Mouse (Mus musculus): ENCODE results near the gene Arhgap25.
"Not testable (repeated sequence)": the region's sequence is repeated elsewhere in the genome, so short reads cannot be mapped to it uniquely, and the experiment has no call there.

The Arhgap25 gene

DNA sequence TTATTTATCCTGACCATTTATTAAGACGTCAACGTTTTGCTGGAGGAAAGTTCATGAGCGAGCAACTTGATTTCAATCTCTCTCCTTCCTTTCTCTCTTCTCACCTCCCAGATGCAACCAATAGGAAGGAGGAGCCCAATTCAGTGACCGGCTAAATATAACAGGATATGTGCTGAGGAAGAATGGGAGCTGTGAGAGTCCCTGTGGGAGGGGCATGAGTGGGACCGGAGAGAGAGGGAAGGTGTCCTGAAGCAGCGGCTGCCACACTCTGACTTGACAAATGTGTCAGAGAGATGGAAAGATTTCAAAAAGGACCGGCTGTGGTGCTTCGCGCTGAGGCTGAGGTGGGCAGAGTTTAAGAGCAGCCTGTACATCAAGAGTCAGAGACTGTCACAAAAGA is 2.6 kb upstream of the Arhgap25 start:
- no peak for DNase-seq (ENCODE audit: low read depth)

DNA sequence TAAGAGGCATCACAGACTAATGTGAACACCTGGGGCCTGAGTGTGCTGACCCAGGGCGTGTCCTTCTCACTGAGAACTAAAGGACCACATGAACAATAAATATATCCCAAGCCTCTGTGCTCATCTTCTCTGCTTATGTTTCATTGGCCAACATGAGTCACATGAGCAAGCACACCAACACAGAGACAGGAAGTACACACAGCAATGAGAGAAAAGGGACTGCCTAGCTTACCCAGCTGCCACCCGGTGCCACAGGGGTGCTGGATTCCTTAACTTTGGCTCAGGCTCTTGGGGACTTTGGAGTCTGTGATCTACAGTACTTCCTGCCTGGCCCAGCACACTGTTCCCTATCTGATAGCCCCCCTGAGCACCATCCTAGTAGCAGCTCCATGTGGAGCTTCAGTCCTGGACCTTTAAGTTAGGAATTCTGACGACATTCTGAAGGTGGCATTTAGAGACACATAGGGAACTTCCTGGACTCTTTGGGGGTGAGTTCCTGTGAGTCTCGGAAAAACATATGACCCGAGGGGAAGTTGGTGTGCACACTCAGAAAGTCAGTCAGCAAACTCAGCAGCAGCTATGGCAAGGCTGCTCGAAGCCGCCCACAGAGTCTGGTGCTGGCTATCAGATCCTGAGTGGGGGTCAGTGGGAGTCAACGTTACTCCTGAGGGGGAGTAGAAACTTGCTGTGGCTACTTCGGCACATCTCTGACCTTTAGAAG is 2.0 kb upstream of the Arhgap25 start:
- DNase-seq (ENCODE audit: low read depth), result peak; percentile 60

DNA sequence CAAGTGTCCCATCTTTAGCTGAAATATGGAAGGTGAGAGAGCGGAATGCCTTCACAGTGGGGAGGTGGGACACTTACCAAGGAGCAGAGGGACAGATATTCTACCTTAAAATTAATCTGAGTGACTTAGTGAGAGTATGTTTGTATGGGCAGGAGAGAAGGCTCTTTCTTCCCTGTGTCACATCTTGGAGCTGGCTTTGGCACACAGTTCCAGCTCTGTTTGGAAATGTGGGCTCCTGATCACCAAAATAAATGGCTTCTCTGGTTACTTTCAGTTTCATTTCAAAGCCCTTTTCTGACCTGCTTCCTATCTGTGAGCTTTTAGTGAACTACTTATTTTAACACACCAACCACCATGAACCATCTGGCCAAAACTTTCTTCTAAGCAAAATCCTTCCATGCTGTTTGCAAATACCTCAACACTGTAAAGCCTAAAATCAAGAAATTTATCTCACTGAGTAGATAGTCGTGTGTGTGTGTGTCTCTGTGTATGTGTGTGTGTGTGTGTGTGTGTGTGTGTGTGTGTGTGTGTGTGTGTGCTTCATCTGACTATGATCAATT is 1.5 kb downstream of the Arhgap25 start:
- DNase-seq (ENCODE audit: low read depth), result peak; percentile 37

DNA sequence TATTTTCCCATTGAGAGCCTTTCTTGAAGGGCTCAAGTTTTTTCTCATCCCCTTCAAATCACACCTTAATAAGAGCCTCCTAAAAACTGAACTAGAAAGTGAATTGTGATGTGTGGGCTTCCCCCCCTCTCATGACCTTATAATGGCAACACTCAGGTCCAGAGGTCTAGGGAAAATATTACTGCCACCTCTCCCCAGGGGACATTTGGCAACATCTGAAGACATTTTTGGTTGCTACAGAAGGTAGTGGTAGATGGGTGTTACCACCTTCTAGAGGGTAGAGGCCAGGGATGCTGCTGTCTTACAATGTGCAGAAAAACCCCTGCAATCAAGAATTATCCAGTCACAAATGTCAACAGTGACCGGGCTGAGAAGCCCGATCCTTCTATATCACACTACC is 2.7 kb downstream of the Arhgap25 start:
- no peak for DNase-seq (ENCODE audit: low read depth)

DNA sequence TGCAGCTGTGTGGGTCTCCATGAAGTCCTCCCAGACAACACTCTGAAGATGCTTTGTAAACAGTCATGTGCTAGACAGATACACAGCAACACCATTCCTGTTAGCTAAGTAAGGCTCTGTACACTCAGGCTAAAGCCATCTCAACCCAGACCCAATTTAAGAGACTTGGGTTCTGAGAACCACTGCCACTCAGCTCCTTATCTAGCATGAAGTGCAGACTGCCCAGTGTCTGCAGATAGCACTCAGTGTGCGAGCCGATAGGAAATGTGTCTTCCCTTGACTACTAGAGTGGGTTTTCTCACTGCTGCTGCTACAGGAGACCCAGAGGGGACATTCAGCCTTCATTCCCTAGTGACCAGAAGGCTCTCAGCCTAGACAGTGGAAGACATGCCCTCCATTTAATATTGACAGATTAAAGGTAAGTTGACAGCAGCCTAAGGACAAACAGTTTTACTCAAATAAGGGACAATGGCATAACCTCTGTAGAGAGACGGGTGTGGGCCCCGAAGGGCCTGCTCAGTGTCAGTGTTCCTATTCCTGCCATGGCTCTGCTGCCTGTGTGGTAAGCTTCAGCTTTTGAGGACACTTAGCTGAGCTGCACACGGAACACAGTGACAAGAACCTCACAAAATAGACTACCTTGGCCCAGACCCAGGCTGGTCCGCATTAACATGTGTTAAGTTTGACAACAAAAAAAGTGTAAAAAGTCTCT is 5.1 kb downstream of the Arhgap25 start:
- DNase-seq (ENCODE audit: low read depth), result no peak

DNA sequence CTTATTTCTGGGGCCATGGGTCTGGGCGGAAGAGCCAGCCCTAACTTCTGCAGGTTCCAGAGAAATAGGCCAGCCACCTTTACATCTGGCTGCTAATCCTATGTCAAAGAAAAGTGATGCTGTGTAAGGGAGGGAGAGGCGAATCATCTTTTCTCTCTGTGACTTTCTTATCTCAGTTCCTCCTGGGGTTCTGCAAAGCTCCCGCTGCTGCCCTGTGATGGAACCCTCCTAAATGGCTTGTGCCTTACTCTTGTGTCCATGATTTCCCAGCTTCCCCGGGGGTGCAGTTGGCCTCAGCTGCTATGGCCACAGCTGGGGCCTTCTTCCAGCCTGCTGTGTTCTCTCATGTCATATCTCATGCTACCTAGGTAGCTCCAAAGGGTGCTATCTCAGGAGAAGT is 5.7 kb downstream of the Arhgap25 start:
- no peak for DNase-seq (ENCODE audit: low read depth)

DNA sequence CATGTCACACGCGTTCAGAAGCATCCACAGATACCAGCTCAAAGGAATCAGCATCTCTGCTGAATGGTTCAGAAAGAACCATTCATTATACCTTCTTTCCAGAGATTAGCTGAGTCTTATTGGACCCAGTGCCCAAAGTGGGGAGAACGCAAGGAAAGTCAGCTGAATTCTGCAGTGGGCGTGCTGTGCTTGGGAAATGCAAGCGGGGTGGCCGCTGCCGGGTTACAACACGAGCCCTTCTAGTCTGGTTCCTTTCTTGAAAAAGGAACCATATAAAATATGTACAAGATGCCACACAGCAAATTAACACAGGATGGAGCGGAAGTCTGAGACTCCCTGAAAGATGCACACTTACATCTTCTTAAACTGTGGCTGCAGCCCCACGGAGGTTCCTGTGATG is 7.9 kb downstream of the Arhgap25 start:
- no peak for DNase-seq (ENCODE audit: low read depth)

DNA sequence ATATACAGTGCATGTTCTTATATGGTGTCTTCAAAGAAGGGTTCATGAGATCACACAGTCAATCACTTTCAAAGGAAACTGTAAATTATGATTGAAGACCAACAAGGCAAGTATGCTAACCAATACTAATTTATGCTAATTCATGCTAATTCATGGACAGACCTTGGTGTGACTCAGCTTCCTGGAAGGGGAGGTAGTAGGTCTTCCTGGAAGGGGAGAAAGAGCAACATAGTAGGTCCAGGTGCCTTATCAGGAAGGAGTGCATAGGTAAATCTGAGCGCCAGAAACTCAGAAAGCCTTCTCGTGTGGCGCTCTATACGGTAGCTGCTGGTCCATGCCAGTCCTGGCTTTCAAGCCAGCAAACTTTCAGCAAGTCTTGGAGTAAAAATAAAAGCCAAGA is 8.8 kb downstream of the Arhgap25 start:
- DNase-seq (ENCODE audit: low read depth), result no peak

DNA sequence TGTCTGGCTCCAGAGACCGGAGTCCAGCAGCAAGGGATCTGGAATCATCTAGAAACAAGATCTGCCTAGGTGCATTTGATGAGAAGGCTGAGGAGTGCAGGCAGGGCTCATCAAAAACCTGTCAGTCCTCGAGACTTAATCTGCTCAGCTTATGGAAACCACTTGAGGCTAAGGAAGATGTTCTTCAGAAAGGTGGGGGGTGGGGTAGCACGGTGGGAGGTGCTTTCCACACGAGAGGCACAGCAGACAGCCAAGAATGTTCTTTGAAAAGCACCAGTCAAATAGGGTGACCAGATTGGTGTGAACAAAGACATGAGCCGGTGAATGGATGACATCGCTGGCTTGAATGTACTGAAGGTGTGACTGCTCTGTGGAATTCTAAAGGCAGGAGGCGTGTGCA is 9.3 kb downstream of the Arhgap25 start:
- no peak for DNase-seq (ENCODE audit: low read depth)

DNA sequence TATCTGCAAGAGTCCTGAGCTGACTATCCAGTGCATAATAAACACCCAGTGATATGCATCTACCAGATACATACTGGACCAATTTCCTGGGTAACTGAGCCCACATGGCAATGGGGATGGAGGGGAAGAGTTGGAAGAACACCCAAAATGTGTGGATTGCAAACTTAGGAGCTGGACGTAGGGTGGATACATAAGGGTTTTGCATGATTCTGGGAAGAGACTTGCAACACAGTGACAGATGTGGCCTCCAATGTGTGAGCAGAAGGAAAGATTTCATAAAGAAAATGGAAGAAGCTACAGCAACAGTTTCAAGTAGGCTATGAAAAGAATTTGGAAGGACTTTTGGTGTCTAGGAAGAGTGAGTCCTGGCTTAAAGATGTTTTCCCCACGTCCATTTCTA is 10.0 kb downstream of the Arhgap25 start:
- no peak for DNase-seq (ENCODE audit: low read depth)

DNA sequence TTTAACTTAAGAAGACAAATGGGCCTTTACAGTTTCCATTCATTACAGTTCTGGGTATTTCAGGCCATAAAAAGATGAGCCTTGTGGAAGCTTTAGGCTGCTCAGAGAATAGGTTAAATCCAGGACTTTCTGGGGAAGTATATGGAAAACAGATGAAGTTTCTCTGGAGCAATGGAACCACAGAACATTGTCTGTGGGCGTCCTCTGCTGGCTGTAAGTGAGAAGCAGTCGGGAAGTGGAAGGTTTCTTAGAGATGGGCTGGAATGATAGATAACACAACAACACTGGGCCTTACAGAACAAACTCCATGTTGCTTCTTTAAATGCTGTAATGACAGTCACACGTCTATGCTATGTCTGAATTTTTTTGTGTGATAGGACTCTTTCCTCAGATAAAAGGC is 10.8 kb downstream of the Arhgap25 start:
- DNase-seq (ENCODE audit: low read depth), result peak; percentile 53

DNA sequence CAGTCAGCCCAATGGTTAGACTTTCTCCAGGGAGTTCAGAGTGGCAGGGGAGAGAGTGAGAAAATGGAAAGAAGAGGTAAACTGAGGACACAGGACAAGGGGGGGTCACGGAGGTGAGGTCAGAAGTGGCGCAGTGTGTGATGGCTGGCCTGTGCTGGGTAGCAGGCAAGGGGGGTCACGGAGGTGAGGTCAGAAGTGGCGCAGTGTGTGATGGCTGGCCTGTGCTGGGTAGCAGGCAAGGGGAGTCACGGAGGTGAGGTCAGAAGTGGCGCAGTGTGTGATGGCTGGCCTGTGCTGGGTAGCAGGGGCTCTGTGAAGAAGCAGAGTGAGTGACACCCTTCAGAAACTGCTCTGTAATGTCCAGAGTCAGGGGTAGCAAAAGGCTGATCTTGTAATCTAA is 11.4 kb downstream of the Arhgap25 start:
- DNase-seq (ENCODE audit: low read depth), result not testable (repeated sequence)

DNA sequence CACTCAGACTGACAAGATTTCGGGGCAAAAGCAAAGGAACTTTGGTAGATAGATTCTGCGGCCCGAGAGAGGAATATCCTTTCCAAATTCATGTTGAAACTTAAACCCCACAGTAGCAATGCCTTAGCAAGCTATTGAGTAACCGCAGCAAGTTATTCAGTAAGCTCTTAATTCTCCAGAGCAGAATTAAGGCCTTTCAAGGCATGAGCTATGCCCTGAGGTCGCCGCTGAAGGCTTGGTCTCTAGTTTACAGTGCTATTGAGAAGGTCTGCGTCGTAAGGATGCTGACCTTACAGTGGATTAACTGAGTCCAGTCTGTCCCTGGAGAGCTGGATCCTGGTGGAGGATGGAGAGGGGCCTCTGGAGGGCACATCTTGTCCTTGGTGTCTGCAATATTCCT is 12.5 kb downstream of the Arhgap25 start:
- DNase-seq (ENCODE audit: low read depth), result no peak

DNA sequence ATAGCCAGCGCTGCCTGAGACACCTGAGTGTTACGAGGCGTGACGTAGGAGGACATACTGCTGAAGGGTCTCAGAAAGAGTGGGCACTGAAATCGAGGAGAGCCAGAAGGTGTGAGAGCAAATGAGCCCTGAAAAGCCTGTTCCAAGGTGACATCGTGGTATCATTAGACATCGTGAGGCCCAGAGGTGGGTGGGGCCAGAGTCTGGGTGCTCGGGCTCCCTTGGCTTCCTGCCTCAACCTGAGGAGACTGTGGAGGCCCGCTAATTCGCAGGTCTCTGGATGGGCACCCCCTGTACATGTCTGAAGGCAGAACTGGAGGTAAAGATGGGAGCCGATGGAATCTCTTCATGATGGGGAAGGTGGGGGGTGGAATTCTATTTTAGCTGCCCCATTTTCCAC is 13.2 kb downstream of the Arhgap25 start:
- DNase-seq (ENCODE audit: low read depth), result no peak

DNA sequence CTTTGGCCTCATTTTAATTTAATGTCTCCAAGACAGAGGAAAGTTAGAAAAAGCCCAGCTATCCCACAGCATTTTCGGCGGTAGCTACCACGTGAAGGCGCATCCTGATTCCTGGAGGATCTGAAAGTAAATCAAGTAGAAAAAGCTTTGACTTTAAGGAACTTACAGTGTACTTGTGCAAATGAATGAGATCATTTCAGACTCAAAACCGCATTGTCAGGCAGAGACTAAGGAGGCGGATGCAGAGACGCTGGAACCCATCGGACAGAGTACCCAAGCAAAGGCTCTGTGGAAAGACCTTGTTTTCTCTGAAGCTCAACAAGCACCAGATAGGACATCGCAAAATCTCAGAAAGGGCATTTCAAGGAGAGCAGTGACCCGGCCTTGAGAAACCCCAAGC is 14.4 kb downstream of the Arhgap25 start:
- DNase-seq (ENCODE audit: low read depth), result no peak

DNA sequence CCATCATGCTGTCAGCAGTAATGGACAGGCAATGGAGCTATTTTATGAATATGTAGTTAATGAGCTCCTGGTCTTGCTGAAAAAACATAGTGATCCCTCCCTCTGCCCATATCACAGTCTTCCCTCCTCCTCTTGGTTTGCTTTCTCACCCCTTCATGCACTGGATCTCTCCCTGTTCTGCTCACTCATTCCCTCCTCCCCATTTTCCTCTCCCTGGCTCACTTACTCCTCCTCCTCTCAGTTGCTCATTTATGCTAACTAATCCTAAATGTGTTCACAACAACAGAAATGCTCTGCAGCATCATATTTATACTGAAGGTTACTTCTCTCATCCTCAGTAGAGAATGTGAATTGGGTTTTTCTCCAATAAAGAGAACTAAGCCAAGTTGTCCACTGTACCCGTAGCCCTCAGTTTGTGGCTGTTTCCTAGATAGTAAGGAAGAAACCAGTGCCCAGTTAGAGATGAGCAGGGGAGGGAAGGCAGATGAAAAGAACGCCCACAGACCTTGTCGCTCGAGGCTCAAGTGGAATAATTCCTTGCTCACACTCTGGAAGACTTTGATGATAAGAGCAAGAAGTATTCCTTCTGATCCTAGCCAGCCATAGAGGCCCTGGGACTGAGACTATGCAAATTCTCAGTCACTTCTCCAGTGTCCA is 15.2 kb downstream of the Arhgap25 start:
- DNase-seq (ENCODE audit: low read depth), result no peak

DNA sequence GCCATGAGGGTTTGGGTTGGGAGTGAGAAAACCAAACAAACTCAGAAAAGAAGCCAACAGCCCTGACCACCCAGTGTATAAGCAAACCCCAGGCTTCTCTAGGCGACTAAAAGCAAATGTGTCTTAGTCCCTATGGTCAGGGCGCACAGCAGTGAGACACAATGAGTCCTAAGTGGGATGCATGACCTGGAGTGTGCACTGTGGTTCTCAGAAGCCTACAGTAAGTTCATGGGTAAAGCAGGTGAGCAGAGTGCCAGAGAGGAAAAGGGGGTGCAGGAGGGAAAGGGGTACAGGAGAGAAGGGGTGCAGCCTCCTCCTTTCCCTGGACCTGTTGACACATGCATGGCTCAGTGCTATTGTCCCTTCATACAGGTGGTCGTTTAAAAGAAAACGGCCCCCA is 18.7 kb downstream of the Arhgap25 start:
- no peak for DNase-seq (ENCODE audit: low read depth)

DNA sequence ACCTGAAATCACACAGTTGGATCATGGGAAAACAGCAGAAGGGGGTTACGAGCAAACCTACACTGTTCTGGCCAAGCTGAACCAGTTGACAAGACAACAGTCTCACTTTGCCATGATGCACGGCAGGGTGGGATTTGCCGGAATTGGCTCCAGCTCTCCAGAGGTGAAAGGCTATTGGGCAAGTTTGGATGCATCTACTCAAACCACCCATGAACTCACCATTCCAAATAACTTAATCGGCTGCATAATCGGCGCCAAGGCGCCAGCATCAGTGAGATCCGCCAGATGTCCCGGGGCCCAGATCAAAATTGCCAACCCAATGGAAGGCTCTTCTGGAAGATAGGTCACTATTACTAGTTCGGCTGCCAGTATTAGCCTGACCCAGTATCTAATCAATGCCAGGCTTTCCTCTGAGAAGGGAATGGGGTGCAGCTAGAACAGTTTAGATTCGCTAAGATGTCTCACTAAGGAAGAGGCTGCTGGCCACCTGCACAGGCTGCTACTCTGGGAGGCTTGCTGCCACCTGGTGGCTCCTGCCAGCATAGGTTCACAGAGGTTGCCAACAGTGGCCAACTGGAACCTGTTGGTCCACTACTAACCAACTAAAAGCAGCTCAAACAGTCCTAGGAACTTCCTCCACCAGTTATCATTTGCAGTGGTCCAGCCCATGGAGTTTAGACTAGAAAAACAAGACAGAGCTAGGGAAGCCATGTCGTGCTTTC is 19.9 kb downstream of the Arhgap25 start:
- peak; percentile 72 for DNase-seq (ENCODE audit: low read depth)

DNA sequence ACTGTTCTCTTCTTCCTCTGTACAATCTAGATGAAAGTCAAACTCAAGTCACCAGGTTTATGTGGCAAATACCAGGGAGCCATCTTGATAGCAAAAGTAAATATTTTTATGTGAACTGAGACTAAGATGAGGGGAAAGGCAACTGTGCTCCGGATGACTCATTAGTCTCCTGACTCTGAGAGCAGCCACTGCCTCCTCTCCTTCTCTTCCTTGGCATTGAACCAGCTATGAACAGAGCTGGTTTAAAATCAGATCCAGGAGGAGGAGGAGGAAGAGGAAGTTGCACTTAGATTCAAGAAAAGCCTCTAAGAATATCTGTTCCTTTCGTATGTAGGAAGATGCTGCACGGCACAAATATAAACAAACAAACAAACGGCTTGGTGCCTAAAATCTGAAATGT is 22.1 kb downstream of the Arhgap25 start:
- peak; percentile 80 for DNase-seq (ENCODE audit: low read depth)

DNA sequence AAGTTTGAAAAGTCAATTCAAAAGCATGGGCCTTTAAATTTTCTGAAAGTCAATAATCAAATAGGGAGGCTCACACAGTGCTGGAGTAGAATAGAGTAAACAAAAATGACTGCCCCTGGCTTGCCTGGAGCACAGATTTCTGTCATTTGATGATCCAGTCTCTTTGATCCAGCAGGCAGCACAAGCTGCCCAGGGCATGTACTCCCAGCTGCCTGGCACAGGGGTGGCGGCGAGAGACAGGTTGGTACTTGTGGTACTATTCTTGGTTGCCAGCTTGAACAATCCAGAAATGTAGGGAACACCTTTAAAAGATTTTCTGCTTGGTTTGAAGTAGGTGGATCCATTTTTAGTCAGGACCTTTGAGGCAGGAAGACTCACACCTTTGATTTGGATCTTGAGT is 23.3 kb downstream of the Arhgap25 start:
- DNase-seq (ENCODE audit: low read depth), result no peak

DNA sequence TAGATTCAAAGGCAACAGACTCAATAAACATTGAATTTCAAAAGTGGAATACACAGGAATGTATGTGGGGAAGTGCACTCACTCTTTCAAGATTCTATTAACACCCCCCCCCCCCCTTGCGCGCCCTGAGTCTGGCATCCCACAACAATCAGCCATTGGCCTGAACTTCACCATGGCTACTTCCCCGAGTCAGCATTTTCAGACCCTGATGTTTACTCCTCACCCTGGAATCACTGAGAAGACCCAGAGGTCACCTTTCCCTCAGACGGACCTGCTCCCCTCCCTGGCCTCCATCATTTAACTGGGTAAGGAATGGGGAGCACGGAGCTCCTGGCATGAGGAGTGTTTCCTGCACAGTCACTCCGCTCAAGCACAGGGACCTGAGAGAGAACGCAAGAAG is 28.2 kb downstream of the Arhgap25 start:
- DNase-seq (ENCODE audit: low read depth), result no peak

DNA sequence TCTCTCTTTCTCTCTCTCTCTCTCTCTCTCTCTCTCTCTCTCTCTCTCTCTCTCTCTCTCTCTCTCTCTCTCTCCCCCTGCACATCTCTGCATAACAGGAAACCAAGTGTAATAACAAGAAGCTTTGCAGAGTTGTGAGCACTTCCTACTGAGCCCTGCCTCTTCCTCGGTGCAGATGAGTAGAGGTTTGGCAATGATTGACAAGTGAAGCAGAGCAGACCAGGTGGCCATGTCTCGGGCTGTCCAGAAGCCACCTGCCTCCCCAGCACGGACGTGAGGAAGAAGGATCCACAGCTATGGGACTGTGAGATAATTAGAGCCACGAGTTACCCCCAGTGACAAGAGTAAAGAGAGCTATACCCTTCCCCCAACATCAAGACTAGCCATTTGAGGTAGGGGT is 29.1 kb downstream of the Arhgap25 start:
- peak; percentile 44 for DNase-seq (ENCODE audit: low read depth)
